Mouse (Mus musculus) heart, postnatal 25 days (tissue): ENCODE measurements around the gene Kif6. TPM values are rescaled to one million over a fixed set of nuclear protein-coding genes. Genes with fewer than 3 reads are reported as not detected.
A peak's percentile ranks its signal among the peaks of the same experiment; 100 is the strongest.

Experiments used
- DNase-seq: peaks from one replicate; pipeline ENCODE4 v3.0.0; 2022; ENCODE audit warnings: low spot score
- intact Hi-C: fragments of 180-260 bp; cut with DNase I; formaldehyde crosslinking; loops from one replicate; pipeline ENCODE4 v1.15.1; 2025
- total RNA-seq, 2 experiments: library from RNA; stranded (reverse); gene quantifications; 2 replicates each; pipeline ENCODE4 v1.2.3; 2021

Gene Kif6
- total RNA-seq, 2 experiments from 2014 or later = 1.4 to 4.2 TPM

DNA sequence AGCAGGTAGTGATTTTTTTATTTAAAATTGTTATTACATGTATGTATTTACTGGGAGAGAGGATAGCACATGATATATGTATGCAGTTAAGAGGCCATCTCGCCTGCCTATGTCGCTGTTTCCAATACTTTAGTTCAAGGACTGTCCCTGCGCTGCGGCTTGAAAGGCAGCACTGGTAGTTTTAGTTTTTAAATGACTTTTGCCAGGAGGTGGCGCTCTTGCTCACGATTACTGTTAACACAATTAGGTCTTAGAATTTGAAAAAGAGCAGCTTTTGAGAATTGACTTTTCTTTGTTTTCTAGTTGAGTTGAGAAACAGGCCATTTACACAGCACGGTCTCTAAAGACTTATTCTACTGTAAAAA, 336.5 kb downstream of the Kif6 start:
- intact Hi-C loops = loop anchor here (1.0 to 5.0 kb wide), 2 partner anchors 241 to 286 kb away; partner anchors contain the start of gene Rftn1
- DNase-seq = peak; percentile 33

DNA sequence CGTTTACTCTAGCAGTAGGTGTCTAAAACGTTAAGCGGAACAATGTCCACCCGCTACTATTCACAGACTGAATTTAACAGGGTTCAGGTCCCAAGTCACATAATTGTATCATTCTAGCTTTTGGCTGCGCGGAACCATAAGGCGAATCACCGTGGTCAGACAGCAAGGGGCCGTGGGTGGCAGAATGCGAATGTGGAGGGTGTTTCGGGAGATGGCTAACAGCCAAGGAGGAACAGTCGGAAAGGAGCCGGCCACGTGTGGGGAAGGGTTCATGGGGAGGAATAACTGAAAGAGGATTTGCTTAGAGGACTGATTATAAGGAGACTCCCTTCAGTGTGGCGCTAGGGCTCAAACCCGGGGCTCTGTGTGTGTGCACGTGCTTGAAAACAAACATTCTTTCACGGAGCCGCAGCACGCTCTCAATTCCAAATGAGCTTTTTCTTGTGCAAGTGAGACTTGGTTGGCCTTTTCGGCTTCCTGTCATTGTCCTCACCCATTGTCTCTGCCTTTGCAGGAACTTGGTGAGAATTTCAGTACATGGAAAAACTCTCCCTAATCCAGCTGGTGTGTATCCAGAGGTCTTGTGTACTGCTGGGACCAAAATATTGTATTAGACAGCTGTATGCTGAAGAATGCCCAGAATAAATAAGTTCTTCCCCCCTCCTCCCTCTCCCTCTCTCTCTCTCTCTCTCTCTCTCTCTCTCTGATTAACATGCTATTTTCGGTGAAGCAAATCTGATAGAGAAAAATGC, 337.1 kb downstream of the Kif6 start:
- peak; percentile 38 for DNase-seq
- intact Hi-C loops = loop anchor here (1.0 to 5.0 kb wide), 2 partner anchors 240 to 285 kb away; partner anchors contain the start of gene Rftn1

DNA sequence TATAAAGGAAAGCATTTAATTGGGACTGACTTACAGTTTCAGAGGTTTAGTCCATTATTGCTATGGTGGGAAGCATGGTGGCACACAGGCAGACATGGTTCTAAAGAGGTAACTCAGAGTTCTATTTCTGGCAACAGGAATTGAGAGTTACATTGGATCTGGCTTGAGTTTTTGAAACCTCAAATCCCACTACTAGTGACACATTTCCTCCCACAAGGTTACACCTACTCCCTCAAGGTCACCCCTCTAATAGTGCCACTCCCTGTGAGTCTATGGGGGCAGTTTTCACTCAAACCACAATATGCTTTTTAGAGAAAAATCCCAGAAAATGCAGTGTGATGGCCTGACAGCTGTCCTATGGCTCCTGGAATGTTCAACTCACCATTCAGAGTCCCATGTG, 344.1 kb downstream of the Kif6 start:
- intact Hi-C loops = no loop called here

More for the DNA sequence above, 344.1 kb downstream of the Kif6 start:
- DNase-seq = no peak

Other genes with a start within 250 kb of the Kif6 start
- 10 to 100 TPM; 20.8 to 21.4 TPM for gene Mocs1, start 186.8 kb upstream of the Kif6 start, total RNA-seq
- 1 to 10 TPM; 8.8 to 9.7 TPM for gene Daam2, start 50.8 kb upstream of the Kif6 start, total RNA-seq